Mouse (Mus musculus) myocyte (in vitro differentiated cells): Measurements from ENCODE around the gene Casz1.

Source experiments
- CEBPB ChIP-seq: IDR thresholded peaks from 2 replicates; pipeline ENCODE4 v1.6.1; 2011; ENCODE audit warnings: mild to moderate bottlenecking, moderate library complexity; ENCODE audit not compliant: poor library complexity, insufficient read depth, severe bottlenecking
- MAX ChIP-seq: IDR thresholded peaks from one replicate; pipeline ENCODE4 v1.6.1; 2011; ENCODE audit warnings: low read depth, mild to moderate bottlenecking, control low read depth
- POLR2A ChIP-seq: IDR thresholded peaks from one replicate; pipeline ENCODE4 v1.6.1; 2011; ENCODE audit warnings: low read depth, mild to moderate bottlenecking, control low read depth, moderate library complexity; ENCODE audit not compliant: insufficient read length
- REST ChIP-seq: IDR thresholded peaks from one replicate; pipeline ENCODE4 v1.6.1; 2011; ENCODE audit warnings: mild to moderate bottlenecking, control low read depth, moderate library complexity; ENCODE audit not compliant: insufficient read depth, insufficient read length
- SRF ChIP-seq: IDR thresholded peaks from one replicate; pipeline ENCODE4 v1.6.1; 2011; ENCODE audit warnings: low read depth; ENCODE audit not compliant: control insufficient read depth, insufficient read length
- USF1 ChIP-seq: IDR thresholded peaks from one replicate; pipeline ENCODE4 v1.6.1; 2011; ENCODE audit warnings: low read depth, mild to moderate bottlenecking, control low read depth, moderate library complexity

DNA sequence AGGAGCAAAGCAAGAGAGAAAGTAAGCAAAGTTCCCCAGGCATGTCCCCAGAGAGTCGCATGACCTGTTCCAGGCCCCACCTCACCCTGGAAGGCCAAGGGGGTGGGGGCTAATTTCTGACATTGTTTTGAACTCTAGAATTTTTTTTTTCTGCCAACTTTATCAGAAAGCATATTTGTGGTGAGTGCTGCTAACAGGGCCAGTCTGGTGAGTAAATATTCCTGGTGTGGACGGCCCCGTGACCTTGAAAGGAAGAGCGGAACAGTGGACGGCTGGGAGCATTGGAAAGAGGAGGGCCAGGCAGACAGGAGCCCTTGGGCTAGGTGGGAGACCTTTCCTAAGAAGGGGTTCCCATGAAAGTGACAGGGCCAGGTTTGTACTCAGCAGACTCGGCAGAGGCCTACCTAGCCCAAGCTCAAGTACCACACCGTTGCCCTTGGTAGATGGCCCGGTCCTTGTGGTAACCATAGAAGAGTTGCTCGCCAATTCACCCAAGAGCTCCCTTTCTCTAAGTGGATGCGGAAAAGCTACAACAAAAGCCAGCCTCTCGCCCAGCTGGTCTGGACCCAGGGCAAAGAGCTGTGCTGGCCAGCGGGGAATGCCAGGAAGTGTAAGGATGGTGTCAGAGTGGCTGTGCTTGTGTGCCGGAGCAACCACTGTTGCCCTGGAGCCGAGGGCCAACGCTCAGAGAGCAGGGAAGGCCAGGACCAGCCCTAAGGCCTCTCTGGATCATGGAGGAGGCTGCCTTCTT, 104.7 kb downstream of the Casz1 start:
- TF ChIP-seq CEBPB: no peak
- TF ChIP-seq MAX: no peak
- TF ChIP-seq POLR2A: no peak
- no peak for TF ChIP-seq REST
- TF ChIP-seq USF1: no peak
- no peak for TF ChIP-seq SRF
